Mouse (Mus musculus): ENCODE data around the gene Fam151a.

- no peak for TF ChIP-seq EP300 (IDR thresholded peaks at IDR 0.05; ENCODE audit: insufficient read depth, low read depth, low read length)
- no peak for TF ChIP-seq CTCF (IDR thresholded peaks at IDR 0.05; ENCODE audit: low read depth, low read length)
Observed at GRCm38 (mm10) chr4:106733636-106734035, at the start of gene Fam151a.
